Mouse (Mus musculus): ENCODE measurements around the gene Gm4756. TPM values are rescaled to one million over a fixed set of nuclear protein-coding genes. Genes with fewer than 3 reads are reported as not detected.

Gene Gm4756
- total RNA-seq, 2 experiments from 2014 or later, result not detected

Other genes with a start within 250 kb of the Gm4756 start
- 1 to 10 TPM in 1 of 2 experiments, under 1 TPM in 1; 0.87 to 1.6 TPM for gene Rtn1, start 240.6 kb downstream of the Gm4756 start, total RNA-seq (2021)
- gene Lrrc9, start 207.8 kb downstream of the Gm4756 start, total RNA-seq (2021), result under 1 TPM in 1 of 2 experiments, not detected in 1; 0.13 TPM
- gene Pcnx4, start 113.3 kb downstream of the Gm4756 start, total RNA-seq (2021), result 1 to 10 TPM; 2.5 TPM
- 10 to 100 TPM; 17.3 to 26.6 TPM for gene Dhrs7, start 15.2 kb upstream of the Gm4756 start, total RNA-seq (2021)
- gene Ppm1a, start 107.8 kb upstream of the Gm4756 start, total RNA-seq (2021), result 100 to 1,000 TPM; 215 to 234 TPM

Measured in gastrocnemius, postnatal 25 days (tissue).